Mouse (Mus musculus) mesoderm, embryonic 11.5 days (tissue): ENCODE measurements around the gene Lsm4.

Source experiments
- DNase-seq: peaks from one replicate; pipeline ENCODE4 v3.0.0-alpha.2; 2012; ENCODE audit warnings: low read depth, low spot score

The Lsm4 gene

DNA sequence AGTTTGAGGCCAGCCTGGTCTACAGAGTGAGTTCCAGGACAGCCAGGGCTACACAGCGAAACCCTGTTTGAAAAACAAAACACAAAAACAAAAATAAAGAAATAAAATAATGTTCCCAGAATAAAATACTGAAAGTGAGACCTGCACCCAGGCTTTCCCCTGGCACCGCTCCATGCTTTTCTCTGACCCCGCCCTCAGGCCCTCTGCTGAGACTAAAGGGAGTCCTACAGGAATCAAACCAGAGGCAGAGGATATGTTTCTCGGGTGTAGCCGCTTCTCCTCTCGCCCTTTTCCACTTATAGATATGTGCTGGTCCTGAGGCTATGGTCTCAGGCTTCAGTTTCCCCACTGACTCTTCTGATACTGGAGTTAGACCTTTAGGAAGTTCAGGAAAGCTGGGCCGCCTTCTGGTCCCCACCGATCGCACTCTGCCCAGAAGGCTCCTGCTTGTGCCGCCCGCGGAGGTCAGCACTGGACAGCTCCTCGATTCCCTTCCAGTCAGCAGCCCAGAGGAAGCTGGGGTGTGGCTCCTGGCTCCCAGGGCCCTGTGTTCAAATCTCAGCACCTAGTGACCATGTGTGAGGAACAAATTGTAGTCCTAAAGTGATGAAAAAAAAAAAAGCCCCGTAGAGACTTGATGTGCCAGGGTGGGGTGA is 52.9 kb downstream of the Lsm4 start:
- DNase-seq = no peak

DNA sequence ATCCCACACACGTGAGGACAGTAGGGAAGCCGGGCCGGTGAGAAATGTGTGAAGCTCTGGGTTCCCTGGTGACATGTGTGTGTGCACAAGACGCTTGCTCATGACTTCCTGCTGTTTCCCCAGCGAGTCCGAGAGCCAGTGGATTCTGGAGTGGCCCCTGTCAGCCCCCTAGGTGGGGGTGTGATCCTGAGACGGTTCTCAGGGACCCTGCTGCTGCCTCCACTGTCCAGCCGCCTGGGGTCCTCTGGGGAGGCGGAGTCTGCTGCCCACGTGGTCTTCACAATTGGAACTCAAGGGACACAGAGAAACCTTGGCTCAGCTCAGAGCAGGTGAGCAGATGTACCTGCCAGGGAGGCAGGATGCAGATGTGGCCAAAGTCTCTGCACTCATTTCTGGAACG is 53.7 kb downstream of the Lsm4 start:
- no peak for DNase-seq
